Mouse (Mus musculus) neural tube, embryonic 15.5 days (tissue): ENCODE measurements around the gene Alcam. TPM values are rescaled to one million over a fixed set of nuclear protein-coding genes. Genes with fewer than 3 reads are reported as not detected.

ENCODE experiments used
- ATAC-seq: fragments of 200-750 bp; cut with Nextera tagmentation; 2 replicates; pipeline ENCODE4 v1.8.0; 2017; ENCODE audit warnings: mild to moderate bottlenecking, moderate TSS enrichment, moderate library complexity; ENCODE audit not compliant: low FRiP score
- H3K27ac ChIP-seq: fragments of 300-500 bp; sonication (generic); replicated peaks from 2 replicates; pipeline ENCODE4 v1.5.1; 2015; ENCODE audit warnings: mild to moderate bottlenecking, inconsistent platforms
- H3K27me3 ChIP-seq: fragments of 300-500 bp; sonication (generic); replicated peaks from 2 replicates; pipeline ENCODE4 v1.6.1; 2015; ENCODE audit warnings: inconsistent platforms
- H3K36me3 ChIP-seq: fragments of 300-500 bp; sonication (generic); 2 replicates; pipeline ENCODE4 v1.6.1; 2015; ENCODE audit warnings: inconsistent platforms
- H3K4me1 ChIP-seq: fragments of 300-500 bp; sonication (generic); 2 replicates; pipeline ENCODE4 v1.6.1; 2015; ENCODE audit warnings: inconsistent platforms
- H3K4me2 ChIP-seq: fragments of 300-500 bp; sonication (generic); 2 replicates; pipeline ENCODE4 v1.6.1; 2015; ENCODE audit warnings: inconsistent platforms, mild to moderate bottlenecking, moderate library complexity
- H3K4me3 ChIP-seq: fragments of 300-500 bp; sonication (generic); replicated peaks from 2 replicates; pipeline ENCODE4 v1.5.1; 2015; ENCODE audit warnings: mild to moderate bottlenecking, inconsistent platforms
- H3K9ac ChIP-seq: fragments of 300-500 bp; sonication (generic); replicated peaks from 2 replicates; pipeline ENCODE4 v1.6.1; 2015; ENCODE audit warnings: mild to moderate bottlenecking, inconsistent platforms
- H3K9me3 ChIP-seq: fragments of 300-500 bp; sonication (generic); replicated peaks from 2 replicates; pipeline ENCODE4 v1.6.1; 2016; ENCODE audit warnings: inconsistent platforms
- WGBS: fragments of 180-500 bp; shearing (Covaris S2); methylation state at CpG from one replicate; pipeline ENCODE4 v1.1.7; 2015; ENCODE audit warnings: mixed read lengths; 5-methylcytosine and 5-hydroxymethylcytosine counted together
- polyA plus RNA-seq: library from polyadenylated mRNA; unstranded; fragments of >200 nt; fragmentation: Nextera tagmentation; extraction: Ambion mirVana; gene quantifications from 2 replicates; pipeline ENCODE4 v1.2.1, GENCODE M21; 2015

Alcam gene
- polyA plus RNA-seq, 1 experiment from 2014 or later: 40.0 TPM

- no peaks in the 10 kb centered on the region for H3K36me3 ChIP-seq
- H3K4me2 ChIP-seq: no peak overlapping the region
- H3K4me3 ChIP-seq: no peak overlapping the region
- H3K4me1 ChIP-seq: no peaks in the 10 kb centered on the region
- WGBS: 87% methylated on average over 2 of the region's 2 CpGs
- no peak overlapping the region for H3K27ac ChIP-seq
- no peaks in the 10 kb centered on the region for H3K27me3 ChIP-seq
- no peak for ATAC-seq
- H3K9ac ChIP-seq: no peak overlapping the region
- no peaks in the 10 kb centered on the region for H3K9me3 ChIP-seq
These were observed 211.7 kb downstream of the Alcam start for GRCm38 (mm10) chr16:52242144-52242543.

- no peaks in the 10 kb centered on the region for H3K4me1 ChIP-seq
These were observed 223.9 kb downstream of the Alcam start for GRCm38 (mm10) chr16:52229930-52230329.

GRCm38 (mm10) chr16:52229446-52229845 is 224.4 kb downstream of the Alcam start:
- no peak for ATAC-seq
- Histone ChIP-seq H3K4me3 (no peak overlapping the region), H3K9ac (no peak overlapping the region), H3K27me3 (no peaks in the 10 kb centered on the region), H3K27ac (no peak overlapping the region), H3K9me3 (no peaks in the 10 kb centered on the region), H3K36me3 (no peaks in the 10 kb centered on the region), H3K4me1 (no peaks in the 10 kb centered on the region), H3K4me2 (no peak overlapping the region)
- 82% methylated on average over 7 of the region's 7 CpGs for WGBS

More at GRCm38 (mm10) chr16:52229930-52230329, 223.9 kb downstream of the Alcam start:
- Histone ChIP-seq H3K9ac (no peak overlapping the region), H3K36me3 (no peaks in the 10 kb centered on the region), H3K27ac (no peak overlapping the region), H3K4me3 (no peak overlapping the region), H3K9me3 (no peaks in the 10 kb centered on the region), H3K4me2 (no peak overlapping the region), H3K27me3 (no peaks in the 10 kb centered on the region)
- WGBS: 71% methylated on average over 2 of the region's 2 CpGs
- ATAC-seq: no peak

- H3K27ac ChIP-seq: no peak overlapping the region
- no peaks in the 10 kb centered on the region for H3K9me3 ChIP-seq
- H3K4me3 ChIP-seq: no peak overlapping the region
- H3K9ac ChIP-seq: no peak overlapping the region
- 73% methylated on average over 4 of the region's 4 CpGs for WGBS
- ATAC-seq: no peak
- H3K4me2 ChIP-seq: no peak overlapping the region
- no peaks in the 10 kb centered on the region for H3K36me3 ChIP-seq
- H3K27me3 ChIP-seq: no peaks in the 10 kb centered on the region
- H3K4me1 ChIP-seq: no peaks in the 10 kb centered on the region
These were observed 231.0 kb downstream of the Alcam start for GRCm38 (mm10) chr16:52222896-52223295.

GRCm38 (mm10) chr16:52219069-52219468 is 234.8 kb downstream of the Alcam start:
- no peaks in the 10 kb centered on the region for H3K36me3 ChIP-seq
- H3K4me2 ChIP-seq: no peak overlapping the region
- no peaks in the 10 kb centered on the region for H3K9me3 ChIP-seq
- H3K4me1 ChIP-seq: no peaks in the 10 kb centered on the region
- no peak overlapping the region for H3K27ac ChIP-seq
- H3K9ac ChIP-seq: no peak overlapping the region
- H3K27me3 ChIP-seq: no peaks in the 10 kb centered on the region
- 18% methylated on average over 2 of the region's 2 CpGs for WGBS
- ATAC-seq: no peak
- H3K4me3 ChIP-seq: no peak overlapping the region

GRCm38 (mm10) chr16:52210844-52211606 is 242.8 kb downstream of the Alcam start:
- 50% methylated on average over 8 of the region's 8 CpGs for WGBS
- Histone ChIP-seq H3K9ac (no peak overlapping the region), H3K4me2 (no peak overlapping the region), H3K27me3 (no peaks in the 10 kb centered on the region), H3K9me3 (no peaks in the 10 kb centered on the region), H3K4me1 (no peaks in the 10 kb centered on the region), H3K27ac (no peak overlapping the region), H3K36me3 (no peaks in the 10 kb centered on the region; the same call in 1 of the 2 replicates), H3K4me3 (no peak overlapping the region)
- no peak for ATAC-seq

GRCm38 (mm10) chr16:52200107-52200506 is 253.8 kb downstream of the Alcam start:
- peaks cover 16% of the 10 kb centered on the region for H3K36me3 ChIP-seq
- no peak for ATAC-seq
- H3K4me2 ChIP-seq: no peak overlapping the region
- H3K27me3 ChIP-seq: no peaks in the 10 kb centered on the region
- no peak overlapping the region for H3K4me3 ChIP-seq
- no peak overlapping the region for H3K9ac ChIP-seq
- WGBS: 96% methylated on average over 7 of the region's 7 CpGs
- H3K9me3 ChIP-seq: no peaks in the 10 kb centered on the region
- H3K27ac ChIP-seq: no peak overlapping the region
- H3K4me1 ChIP-seq: no peaks in the 10 kb centered on the region
